Mouse (Mus musculus) B cell, adult 2 months (primary cell): ENCODE results near the gene Frmd4b.

Experiments
- DNase-seq, 2 experiments: peaks; one replicate each; pipeline ENCODE4 v3.0.0; 2022

Frmd4b gene

DNA sequence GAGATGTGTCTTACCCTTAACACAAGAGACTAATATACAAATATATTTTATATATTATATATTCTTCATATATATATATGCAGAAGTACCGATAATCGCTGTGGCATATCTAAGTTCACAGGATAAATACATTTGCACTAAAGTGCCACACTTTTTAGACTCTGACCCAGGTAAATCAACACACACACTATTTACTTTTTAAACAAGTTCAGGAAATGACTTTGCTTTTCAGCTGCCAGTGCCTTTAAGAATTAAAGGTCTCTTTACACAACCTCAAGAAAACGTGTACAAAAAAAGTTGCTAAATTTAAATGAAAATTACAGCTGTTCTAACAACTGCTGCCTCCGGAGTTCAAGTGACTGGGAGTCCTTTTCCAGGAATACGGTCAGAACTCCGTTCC lies 264.0 kb downstream of the Frmd4b start:
- no peak for DNase-seq

GRCm38 (mm10) chr6:97352505-97353154 lies 264.7 kb downstream of the Frmd4b start:
- DNase-seq = no peak

DNA sequence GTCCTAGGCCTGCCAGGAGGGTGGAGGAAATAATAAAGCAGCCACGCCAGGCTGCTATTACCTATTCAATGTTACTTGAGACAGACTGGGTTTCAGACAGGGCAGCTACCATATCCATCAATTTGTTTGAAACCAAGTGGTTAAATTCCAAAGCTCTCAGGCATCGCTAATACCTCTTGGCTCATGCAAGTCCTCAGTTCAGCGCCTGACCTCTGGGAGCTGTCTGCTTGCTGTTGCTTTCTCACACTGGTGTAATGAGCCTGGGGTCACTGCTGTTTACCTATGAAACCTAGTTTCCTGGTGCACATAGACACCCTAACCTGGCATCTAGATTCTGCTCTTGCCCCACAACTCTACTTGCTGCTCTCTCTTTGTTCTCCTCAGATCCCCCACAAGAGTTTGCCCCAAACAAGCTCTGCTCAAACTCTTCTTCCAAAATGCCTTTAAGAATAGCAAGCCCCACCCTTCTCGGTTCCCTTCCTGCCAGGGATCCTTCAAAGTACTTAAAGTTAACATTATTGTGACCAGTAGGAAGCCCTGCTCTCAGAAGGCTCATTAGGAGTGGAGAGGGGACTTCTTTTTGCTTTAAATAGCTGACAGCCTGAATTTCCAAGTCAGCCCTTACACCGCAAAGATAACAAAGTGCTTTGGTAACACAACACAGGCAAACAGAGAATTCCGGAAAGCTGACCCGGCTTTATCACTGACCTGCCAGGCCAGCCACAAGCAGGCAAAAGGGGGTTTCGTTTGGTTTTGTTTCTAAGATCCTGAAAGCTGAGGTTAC lies 267.8 kb downstream of the Frmd4b start:
- DNase-seq = no peak

GRCm38 (mm10) chr6:97346932-97347331 lies 270.4 kb downstream of the Frmd4b start:
- DNase-seq = no peak

- no peak for DNase-seq
These were observed 270.8 kb downstream of the Frmd4b start for GRCm38 (mm10) chr6:97346527-97346926.

DNA sequence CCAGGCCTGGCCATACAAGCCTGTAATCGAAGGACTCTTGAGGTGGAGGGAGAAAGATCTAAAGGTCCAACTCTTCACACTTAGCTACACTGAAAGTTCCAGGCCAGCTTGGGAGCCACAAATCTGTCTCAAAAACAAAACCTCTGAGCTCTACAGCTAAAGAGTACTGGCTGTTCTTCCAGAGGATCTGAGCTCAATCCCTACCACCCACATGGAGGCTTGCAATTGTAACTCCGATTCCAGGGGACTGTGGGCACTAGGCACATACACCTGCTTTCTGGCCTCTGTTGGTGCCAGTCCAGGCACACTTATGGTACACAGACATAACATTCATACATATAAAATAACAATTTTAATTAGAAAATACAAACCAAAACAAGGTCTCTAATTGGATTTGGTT lies 271.4 kb downstream of the Frmd4b start:
- no peak for DNase-seq

DNA sequence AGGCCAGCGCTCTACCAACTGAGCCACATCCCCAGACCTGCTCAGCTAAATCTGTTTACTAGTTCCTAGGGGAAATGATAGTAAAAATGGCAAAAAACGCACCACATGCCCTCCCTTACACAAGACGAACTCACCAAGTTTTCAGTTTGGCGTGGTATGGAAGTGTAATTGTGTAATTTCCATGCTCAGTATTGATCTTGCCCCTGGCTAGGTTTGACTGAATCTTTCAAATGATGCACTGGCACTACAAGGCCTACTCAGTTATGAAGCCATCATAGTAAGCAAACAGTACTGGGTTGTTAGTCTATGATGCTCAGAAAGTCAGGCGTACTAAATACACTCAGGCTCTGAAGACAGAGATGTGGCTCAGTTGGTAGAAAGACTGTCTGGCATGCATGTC lies 275.2 kb downstream of the Frmd4b start:
- DNase-seq = no peak

- DNase-seq = no peak
These were observed 275.7 kb downstream of the Frmd4b start for GRCm38 (mm10) chr6:97341628-97342027.

DNA sequence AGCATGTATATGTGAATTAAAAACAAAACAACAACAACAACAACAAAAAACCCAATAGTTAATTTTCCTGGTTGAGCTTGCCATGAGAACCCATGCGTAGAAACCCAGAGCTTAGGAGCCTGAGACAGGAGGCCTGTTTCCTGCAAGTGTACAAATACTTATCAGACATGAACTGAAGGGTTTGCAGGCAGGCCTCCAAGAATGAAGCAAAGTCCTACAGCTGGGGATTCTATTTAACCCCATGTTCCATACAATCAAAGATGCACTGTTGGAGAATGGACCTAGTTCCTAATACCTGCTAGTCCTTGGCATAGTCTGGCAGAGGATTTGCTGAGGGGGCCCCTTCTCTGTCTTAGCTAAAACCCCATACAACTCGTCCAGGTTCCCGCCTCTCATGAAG lies 276.2 kb downstream of the Frmd4b start:
- DNase-seq = no peak

- DNase-seq = no peak
These were observed 277.0 kb downstream of the Frmd4b start for GRCm38 (mm10) chr6:97340211-97340791.

DNA sequence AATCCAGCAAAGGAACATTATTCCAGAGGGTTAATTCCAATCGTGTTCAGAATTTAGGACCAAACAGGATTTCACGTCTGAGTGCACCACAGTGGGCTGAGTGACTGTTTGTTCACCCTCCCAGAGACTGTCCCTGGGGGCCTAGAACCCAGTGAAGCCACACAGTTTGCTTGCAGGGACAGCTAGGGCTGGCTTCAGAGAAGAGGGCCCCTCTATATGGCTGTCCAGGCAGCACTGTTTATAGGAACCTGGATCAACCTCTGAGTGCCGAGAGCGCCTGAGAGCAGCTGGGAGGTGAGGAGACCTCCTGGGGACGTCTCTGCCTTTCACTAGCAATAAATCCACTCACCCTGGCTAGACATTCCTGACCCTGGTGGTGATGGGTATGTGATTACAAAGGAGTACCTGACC lies 278.1 kb downstream of the Frmd4b start:
- DNase-seq = no peak

DNA sequence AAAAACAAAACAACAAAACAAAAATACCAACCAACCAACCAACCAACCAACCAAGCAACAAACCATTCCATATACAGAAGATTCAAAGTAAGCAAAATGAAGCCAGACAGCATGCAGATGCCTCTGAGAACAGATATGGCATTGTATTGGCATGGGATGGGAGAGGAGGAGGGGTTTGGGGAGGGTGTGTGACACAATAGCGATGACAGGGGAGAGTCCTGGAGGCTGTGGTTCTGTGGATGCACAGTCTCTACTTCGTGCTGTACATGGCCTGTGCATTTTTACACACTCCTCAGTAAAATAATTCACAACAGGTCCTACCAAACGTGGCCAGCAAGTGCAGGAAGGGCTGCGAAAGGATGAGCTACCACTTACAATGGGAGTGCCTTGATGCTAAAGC lies 278.5 kb downstream of the Frmd4b start:
- DNase-seq = no peak

DNA sequence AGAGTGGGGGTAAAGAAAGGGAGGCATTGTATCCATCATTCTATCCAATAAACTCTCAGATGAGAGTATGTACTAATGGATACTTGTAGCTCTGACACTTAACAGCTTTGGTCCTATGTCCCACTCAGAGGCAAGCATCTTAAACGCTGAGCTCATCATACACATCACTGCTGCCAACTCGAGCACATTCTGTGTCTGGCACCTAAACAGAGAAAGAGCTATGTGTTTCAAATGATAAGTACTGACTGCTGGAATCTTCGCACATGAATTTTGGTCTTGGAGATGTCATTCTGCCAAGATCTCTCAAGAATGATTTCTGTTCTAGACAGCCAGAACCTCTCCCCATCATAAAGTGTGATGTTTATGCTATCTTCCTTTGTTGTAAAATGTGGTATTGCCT lies 284.0 kb downstream of the Frmd4b start:
- no peak for DNase-seq

DNA sequence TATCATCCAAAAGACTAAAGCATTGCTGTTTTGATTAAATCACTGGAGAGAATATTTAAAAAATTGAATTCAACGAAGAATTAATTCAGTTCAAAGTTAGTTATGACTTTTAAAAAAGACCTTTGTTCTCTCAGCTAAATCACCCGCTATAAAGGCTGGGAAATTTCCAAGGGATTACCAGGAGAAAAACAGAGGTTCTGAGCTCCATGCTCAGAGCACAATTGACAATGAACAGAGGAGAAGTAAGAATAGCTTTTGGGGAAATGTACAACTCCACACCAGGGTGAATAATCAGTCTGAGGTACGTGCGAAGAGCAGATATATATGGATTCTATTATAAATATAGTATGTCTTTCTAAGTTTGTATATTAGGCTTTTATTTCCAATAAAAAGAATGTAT lies 293.4 kb downstream of the Frmd4b start:
- DNase-seq = no peak

DNA sequence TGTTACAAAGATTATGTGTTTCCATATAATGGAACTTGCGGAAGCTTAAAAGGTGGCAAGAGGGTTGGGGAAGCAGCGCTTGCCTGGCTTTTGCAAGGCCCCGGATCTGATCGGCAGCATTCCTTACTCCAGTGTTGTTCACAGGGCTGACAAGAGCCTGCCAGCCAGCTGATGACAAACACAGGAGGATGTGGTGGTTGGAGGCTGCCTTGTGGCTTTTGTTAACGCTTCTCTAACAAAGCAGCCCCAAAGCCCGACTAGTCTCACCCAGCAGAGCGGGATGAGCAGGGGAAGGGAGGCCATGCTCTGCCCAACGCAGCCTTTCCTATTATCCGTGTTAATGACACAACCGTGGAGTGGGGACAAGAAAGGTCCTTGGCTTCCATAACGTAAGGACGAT lies 295.2 kb downstream of the Frmd4b start:
- no peak for DNase-seq

DNA sequence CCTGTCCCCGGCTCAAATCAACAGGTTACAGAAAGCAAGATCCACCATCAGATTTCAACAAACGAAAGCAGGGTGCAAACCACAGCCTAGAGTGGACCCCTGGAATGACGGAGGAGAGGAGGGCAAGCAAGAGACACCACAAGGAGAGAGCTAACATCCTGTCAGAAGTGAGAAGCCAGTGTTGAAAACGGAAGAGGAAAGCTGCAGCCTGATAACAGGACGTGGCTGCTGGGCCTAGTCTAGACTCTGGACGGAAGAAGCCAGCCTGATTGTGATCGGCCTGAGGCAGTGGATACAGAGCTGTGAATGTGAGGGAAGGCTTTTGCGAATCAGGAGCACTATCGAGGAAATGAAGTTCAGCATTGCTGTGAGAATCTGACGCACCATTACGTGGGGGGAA lies 296.2 kb downstream of the Frmd4b start:
- DNase-seq = no peak

- no peak for DNase-seq
These were observed 298.3 kb downstream of the Frmd4b start for GRCm38 (mm10) chr6:97319081-97319480.

DNA sequence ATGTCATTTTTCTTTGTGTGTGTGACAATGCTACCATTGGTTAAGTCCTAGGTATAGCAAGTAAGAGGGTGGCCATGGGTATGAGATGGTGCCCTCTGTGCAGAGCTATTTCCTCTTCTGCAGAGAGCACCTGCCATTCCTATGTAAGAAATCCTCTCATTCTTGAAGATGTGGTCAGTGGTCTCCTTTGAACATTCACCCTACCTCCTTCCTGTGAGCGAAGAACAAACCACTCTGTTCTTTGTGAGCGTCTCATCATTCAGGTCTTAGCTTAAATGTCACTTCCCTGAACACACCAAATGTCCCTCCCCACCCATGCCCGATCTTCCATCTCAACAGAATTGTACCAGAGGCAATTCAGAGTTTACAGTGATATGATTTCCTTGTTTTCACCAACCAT lies 299.4 kb downstream of the Frmd4b start:
- DNase-seq = no peak

DNA sequence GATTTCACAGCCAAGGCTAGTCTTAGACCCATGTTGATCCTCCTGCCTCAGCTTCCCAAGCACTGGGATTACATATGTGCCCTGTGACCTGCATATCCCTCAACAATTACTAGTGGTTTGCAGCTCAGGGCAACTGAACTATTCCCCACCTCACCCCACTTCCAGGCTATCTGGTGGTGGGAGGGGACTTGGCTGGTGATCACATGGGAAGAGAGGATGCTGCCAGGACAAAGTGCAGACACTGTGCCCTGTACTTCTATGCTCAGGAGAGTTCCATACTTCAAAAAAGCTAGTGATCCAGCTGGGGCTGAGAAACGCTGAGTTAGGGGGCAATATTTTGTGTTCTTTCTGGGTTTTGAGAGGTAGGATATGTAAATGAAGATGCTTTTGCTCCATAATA lies 300.6 kb downstream of the Frmd4b start:
- no peak for DNase-seq

DNA sequence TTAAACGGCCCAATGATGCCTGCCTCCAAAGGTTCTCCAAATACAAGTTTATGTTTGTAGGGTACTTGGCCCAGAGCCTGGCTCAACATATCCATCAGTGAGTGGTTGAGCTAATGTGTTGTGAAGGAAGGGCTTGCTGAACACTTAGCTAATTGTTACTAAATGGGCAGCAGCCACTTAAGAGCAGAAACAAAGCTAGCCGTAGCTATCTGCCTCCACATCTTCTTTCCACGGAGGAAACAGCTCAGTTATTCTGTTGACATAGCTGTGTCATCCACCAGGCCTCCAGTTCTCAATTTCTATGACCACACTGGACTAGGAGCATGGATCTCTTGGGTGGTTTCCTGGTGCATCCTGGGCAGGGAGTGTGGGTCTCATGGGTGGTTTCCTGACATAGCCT lies 302.0 kb downstream of the Frmd4b start:
- no peak for DNase-seq

DNA sequence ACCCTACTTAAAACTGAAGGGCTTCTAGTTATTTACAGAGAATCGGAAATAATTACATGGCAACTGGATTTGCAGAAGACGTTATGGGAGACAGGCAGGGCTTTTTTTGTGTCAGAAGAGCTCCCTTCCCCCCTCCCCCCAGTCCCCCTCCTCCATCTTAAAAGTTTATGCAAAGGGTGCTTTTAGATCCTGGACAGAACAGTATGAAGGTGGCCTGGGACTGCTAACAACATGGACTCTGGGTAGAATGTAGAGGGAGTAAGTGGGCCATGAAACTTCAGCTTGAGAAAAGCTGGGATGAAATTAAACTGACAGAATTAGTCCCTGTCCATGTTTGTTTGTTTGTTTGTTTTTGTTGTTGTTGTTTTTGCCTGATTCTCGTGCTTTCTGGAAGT lies 304.8 kb downstream of the Frmd4b start:
- DNase-seq = no peak

DNA sequence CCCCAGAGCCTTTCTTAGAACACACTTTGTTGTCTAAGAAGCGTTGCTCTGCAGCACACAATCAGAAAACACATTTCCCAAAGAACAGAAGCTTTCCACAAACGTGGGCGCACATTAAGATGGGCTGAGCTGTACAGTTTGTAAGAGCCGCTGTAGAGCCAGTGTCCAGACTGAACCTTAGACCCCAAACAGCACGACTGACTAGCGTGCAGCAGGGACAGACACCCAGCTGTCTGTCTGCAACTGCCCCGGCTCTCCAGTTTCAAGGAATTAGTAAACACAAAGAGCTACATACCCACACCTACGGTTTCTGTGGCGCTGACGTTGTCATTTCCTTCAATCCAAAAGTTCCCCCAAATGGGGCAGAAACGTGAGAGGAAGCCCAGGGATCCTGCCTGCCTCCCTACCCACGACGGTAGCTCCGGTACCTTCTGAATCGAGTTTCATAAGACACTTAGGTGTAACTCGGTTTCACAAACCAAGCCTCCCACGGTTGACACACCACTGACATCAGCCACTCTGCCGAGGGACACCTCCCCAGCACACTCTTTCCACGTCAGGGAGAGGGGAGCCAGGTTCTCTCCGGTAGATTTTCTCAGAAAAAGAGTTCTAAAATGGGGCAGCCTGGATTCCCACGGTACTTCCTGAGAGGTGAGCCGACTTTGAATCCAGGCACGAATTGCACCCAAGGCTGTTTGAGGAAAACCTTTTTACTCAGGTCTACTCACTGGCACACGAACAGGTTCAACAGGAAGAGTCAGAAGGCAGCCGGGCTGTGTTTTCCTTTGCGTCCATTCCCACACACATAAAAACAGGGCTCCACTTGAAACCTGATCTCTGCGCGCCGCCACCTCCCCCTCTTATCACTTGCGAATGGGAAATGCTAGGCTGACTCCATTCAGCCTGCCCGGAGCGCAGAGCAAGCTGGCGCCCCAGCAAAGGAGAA lies 305.5 kb downstream of the Frmd4b start:
- peak; percentile 22 to 36 for DNase-seq

GRCm38 (mm10) chr6:97310901-97311331 lies 306.4 kb downstream of the Frmd4b start:
- peak; percentile 12 to 21 for DNase-seq
